Mouse (Mus musculus) adrenal gland, adult 8-10 months (tissue): ENCODE data around the gene Chrnd. TPM values are rescaled to one million over a fixed set of nuclear protein-coding genes. Genes with fewer than 3 reads are reported as not detected.

Experiments used
- DNase-seq: peaks from one replicate; pipeline ENCODE4 v3.0.0; 2022
- total RNA-seq, 4 experiments: library from RNA; stranded (reverse); gene quantifications; 2 replicates each; pipeline ENCODE4 v1.2.4; 2022

Chrnd gene
- not detected for total RNA-seq

DNA sequence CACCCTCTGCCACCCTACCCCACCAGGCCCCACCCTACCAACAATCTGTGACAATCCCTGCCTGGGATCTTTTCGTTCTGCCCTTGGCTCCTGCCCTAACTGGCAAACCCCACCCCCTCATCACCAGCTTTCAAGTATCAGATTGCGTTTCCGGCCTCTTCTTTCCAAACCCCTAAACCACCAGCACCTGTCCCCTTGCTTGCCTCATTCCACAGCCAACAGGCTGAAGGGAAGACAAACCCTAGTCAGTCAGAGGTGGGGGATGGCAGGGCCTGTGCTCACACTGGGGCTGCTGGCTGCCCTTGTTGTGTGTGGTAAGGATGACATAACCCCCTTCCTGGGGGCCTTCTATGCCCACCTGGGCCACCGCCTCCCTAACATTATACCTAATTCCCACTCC lies at the start of gene Chrnd:
Chrnd (plus strand) TSS at position 179 of the 400 bp plus-strand sequence.
- DNase-seq: no peak

DNA sequence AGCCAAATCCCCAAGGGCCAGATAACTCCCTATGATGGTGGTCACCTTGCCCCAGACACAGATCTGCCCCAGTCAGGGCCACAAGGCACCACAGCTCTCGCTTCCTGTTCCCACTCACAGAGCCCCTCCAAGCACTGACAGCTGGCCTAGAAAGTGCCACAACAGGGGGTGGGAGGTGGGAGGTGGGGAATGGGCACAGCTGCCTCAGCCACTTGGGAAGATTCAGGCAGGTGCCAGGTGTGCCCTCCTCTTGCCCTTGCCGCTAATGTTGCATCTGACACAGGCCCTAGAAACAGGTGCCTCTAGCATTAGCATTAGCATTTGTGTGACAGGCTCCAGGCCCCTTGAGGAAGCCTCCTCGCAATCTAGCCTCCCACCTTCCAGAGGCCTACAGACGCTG lies 48.9 kb upstream of the Chrnd start:
- no peak for DNase-seq

DNA sequence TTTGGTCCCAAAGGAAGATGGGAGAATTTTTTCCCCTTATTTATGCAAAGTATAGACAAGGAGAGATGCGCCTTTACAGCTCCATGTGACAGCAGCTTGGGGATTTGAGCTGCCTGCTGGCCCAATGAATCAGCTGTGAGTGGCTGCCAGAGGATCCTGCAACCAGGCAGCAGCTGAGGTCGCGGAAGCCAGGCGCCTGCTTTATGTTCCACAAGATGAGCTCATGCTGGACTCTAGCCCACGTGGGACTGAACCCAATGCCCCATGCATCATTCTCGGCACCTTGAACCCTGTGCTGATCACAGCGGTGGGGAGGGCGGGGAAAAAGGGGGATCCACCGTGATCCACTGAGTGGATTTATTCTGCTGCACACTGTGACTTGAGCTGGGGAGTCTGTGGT lies 48.0 kb upstream of the Chrnd start:
- peak; percentile 86 for DNase-seq

DNA sequence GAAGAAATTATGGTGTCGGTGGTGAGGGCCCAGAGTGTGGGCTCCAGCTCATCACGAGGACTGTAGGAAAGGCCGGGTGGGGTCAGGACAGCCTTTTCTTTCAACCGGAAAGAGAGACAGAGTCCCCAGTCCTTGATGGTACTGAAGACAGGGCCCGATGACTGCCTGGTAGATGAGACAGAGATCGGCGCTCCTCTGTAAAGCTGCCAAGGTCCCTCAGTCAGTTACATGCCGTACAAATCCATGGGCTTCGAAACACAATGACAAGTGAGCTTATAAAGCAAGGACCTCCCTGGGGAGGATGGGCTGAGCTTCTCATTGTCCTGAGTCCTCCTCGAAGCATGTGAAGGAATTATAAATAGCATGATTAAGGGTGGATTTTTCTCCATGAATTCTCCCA lies 47.3 kb upstream of the Chrnd start:
- DNase-seq: peak; percentile 56

DNA sequence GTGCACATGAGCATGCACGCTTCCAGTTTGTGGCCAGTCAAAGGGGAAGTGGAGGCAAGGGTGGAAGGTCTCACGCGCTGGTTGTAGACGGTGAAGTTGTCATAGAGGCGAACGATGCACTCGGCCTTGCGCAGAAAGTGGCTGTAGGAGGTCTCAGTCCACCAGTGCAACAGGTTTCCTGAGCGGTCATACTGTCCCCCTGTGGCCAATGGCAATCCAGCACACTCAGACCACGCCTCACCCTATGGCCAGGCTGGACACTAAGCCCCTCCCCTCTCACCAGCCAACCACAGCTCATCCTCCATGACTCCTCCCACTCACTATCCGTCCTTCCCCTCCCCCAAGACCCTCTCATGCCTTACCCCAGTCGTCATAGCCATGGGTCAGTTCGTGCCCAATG lies 41.0 kb upstream of the Chrnd start:
- no peak for DNase-seq

DNA sequence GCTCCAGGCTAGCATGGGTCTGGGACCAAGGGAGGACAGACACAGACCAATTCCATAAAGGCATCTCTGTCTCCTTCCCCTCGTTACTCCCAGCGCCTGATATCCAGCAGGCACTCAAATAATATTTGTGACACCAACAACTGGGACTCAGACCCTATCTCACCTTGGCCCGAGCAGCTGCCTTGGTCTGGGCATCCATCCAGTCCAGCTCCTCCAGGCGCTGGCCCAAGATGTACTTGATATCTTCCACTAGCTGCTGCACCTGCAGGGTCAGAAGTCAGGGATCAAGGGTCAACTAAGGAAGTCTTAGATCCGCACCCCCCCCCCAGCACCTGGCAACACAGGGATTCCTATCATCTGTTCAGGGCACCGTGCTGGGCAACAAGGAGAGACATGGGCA lies 39.1 kb upstream of the Chrnd start:
- no peak for DNase-seq

DNA sequence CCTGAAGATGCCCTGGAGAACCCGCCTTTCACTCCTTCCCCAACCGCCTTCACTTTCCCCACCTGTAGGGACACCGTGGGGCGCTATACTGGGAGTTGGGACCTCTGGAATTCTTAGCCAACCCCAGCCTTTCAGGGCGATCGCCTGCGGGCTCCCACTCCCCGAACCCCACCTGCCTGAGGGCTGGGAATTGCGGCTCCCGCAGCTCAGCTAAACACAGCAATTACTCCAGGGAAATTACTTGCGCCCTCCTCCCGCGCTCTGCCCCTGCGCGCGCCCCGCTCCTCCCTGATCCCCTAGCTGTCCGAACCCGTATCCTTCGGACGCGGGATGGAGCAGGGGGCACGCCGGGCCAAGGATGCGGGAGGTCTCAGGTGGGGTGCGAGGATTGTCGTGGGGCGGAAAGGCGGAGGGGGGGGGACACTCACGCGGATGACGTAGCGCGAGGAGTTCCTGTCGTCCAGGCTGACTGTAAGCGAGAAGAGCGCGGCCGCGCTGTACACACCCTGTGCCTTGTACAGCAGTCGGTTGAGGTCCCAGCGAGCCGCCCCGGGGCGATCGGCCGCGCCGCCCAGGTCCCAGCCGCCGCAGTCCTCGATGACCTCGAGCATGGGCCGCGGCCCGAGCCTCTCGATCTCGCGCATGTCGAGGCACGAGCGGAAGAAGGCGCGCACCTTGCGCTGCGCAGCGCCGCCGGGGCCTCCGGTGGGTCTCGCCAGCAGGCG lies 36.5 kb upstream of the Chrnd start:
- DNase-seq: no peak

DNA sequence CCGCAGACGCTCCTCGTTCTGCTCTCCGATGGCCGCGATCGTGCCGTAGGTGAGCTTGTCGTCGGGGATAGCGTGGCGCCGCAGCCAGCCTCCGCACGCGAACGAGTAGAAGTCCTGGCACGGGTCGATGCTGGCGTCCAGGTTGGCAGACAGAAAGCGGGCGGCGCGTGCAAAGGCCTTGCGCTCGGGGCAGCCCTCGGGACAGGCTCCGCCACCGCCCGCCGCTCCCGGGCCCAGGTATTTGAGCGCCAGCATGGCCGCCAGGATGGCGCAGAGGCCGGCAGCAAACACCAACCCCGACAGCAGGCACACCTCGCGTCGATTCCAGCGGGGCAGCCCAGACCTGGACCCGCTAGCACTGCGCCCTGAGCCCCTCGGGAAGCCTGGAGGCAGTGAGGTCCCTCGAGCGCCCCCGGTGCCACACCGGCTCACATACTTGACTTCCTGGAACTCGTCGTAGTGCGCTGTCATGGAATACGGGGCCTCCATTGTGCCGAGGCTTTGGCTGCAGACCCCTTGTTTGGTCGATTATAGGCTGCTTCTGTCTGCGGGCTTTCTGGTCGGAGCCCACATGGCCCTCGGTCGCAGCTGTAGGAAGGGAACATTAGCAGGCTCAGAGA lies 35.8 kb upstream of the Chrnd start:
- no peak for DNase-seq

DNA sequence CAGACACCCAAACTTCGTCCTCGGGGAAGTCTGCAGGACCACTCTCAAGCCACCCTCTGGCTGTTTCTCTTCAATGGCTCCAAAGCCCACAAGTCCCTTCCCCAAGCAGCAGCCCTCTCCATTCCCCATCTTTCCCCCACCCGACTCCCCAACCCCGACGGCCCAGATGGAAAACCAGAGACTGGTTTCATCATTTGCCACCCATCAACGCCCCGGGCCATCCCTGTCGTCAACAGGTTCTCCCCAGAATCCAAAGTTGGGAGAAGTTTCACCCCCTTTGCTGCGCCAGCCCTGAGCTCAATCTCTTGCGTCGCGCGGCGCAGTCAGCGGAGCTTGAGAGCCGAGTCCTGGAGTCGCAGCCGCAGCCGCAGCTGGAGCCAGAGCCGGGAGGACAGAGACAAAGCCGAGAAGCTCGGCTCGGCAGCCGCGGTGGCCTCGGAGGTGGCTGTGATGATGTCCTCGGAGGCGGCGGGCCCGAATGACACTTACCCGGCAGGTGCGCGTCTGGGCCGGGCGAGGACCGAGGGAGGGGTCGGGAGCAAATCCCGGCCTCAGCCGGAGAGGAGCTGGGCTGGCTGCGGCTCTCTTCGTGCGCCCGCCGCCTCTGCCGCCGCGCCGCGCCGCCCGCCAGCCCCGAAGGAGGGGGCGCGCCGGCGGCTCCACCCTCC lies 34.7 kb upstream of the Chrnd start:
- no peak for DNase-seq

DNA sequence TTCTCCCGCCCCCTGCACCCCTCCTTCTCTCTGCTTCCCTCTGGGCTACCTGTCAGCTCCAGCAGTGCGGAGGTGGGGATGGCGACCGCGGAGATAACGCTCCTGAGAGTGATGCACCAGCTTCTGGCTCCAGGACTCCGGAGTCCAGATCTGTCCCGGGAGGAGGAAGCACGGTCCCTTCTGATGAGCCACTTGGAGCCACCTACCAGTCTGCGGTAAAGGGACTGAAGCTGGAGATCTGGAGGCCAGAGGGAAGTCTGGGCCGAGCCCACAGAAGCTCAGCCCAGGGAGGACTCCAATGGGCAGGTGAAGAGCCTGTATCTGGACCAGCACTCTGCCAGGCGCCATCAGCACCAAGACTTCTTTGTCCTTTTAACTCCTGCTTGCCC lies 34.2 kb upstream of the Chrnd start, which contains the start of gene Ecel1:
Ecel1 (minus strand) TSS at position 323 of the 389 bp plus-strand sequence.
- DNase-seq: no peak

DNA sequence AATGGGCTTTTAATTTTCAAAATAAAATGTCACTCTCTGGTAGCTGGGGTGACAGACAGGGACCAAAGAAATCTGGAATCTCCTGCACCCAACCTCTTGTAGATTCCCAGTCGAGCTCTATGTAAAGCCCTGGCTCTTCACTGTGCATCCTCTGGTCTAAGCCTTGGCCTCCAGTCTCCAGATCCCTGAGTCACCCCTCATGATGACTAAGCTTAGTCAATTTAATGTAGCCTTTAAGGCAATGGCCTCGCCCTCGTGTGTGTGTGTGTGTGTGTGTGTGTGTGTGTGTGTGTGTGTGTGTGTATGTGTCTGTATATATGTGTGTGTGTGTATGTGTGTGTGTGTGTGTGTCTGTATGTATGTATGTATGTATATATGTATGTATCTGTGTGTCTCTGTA lies 31.0 kb upstream of the Chrnd start:
- no peak for DNase-seq

DNA sequence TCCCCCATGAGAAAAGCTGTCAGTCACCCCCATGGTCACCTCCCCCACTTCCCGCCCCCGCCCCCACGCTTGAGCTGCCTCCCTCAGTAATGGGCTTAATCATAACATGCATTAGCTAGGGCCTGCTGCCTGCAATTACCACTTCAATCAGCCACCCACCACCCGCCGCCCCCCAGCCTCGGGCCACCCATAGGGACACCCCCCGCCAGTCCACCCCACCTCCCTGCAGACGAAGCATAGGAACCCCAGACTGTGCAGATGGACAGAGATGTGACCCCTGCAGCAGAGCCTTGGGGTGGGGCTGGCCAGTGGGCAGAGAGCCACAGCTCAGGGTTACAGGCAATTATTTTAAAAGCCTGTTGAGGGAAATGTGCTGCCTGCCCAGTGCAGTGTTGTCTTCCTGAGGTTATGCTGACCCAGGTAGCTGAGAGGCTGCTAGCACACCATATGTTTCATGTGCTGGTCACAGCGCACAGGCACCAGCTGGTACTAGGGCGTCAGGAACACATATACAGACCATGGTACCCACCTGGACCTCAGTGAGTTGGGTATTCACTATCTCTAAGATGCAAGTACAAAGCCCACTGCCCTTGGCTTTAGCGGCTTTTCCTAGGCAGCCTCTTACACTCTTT lies 26.1 kb upstream of the Chrnd start:
- no peak for DNase-seq

DNA sequence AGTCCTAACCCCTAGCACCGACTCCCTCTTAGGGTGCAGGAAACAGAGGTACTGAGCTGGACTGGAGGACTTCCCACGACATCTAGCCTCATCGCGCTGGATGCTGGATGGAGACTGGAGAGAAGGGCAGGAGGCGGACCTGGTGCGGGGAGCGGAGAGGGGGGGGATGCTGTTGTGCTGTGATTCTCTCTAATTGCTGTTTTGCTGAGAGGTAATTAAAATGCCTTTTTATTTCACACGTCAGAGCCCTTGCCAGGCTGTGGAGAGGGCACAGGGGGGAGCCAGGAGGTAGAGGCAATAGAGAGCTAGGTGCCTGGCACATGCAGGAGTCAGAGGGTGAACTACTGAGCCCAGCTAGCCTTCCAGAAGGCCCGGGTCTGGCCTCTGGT lies 25.6 kb upstream of the Chrnd start:
- DNase-seq: no peak

DNA sequence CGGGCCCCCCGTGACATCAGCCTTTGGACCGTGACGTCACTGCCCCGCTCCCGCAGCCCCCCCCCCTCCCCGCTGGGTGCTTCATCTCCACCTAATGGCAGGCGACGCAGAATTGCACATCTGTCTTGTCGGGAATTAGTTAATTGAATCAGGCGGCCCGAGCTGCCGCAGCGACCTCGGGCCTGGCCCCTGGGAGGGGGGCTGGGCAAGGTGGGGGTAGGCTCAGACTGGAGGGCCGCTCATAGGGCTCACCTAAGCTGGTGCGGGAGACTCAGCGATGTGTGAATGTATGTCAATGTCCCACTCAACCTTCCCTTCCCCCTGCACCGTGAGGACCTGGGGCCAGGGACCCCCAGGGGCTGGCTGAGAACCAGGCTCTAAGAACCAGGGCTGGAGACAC lies 19.9 kb upstream of the Chrnd start:
- no peak for DNase-seq

DNA sequence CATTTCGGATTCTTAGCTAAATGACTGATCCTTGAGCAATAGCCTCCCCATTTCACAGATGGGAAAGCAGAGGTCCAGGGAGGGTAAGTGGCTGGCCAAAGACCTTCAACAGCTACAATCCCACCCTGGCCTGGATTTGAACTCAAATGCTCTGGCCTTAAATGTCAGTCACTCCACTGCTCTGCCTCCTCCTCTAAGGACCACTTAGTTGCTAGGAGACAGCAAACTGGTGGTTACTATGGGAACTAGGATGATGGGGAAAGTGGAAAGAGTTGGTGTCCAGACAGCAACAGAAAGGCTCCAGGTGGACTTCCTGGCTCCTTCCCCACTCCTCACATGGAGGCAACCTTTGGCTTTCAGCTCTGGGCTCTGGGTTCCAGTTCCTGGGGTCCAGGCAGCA lies 19.1 kb upstream of the Chrnd start:
- no peak for DNase-seq

DNA sequence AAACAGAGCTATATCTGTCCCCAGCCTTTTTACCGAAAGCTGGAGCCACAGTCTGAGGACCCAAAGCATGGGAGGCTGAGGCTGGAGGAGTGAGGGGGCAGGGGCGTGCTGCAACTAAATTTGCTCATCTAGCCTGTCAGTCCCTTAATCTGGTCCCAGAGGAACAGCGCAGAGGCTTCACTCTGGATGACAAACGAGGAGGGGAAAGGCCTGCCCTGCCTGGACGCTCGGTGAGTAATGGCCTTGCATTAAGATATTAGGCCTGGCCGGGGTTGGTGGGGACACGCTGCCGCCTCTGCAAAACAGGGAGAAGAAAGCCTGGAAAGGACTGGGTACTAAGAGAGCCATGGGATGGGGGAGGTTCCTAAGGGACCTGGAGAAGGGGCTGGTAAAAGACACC lies 18.1 kb upstream of the Chrnd start:
- DNase-seq: no peak

DNA sequence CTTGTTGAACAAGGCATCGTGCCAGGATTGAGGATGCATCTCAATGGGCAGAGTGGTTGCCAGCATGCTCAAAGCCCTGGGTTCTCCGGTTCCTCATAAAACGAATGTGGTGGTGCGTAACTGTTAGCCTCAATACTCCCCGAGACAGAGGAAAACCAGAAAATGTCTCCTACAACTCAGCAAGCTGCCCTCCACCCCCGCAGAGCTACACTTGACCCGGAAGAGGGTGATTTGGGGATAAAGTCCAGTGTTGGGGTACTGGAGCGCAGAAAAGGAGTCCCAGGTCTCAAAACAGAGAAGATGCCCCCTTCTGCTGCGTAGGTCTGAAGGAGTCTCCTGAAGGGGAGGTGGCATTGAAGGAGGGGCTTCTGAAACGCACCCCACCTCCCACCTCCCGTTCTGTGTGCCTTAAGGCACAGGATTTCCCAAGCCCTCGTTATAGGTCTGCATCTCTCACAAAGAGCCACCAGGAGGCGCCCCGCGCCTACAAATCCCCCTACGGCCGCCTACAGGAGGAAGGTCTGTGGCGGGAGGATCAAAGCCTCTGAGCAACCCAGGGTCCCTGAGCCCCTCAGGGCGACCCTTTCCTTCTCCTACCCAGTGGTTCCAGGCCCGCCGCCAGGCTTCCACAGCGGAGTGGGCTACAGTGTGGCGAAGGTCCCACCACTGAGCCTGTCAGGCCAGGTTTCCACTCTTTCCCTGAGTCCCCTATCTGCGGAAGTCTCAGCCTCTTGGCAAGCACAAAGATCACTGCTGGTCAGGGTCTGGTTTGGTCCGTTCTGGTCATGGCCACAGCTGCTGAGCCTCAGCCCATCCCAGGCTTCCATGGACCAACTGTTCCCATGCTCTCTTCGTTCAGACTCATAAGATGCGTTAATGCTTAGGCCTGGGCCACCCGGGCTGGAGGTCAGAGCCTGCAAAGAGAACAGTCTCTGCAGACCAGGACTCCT lies 16.1 kb upstream of the Chrnd start:
- no peak for DNase-seq

DNA sequence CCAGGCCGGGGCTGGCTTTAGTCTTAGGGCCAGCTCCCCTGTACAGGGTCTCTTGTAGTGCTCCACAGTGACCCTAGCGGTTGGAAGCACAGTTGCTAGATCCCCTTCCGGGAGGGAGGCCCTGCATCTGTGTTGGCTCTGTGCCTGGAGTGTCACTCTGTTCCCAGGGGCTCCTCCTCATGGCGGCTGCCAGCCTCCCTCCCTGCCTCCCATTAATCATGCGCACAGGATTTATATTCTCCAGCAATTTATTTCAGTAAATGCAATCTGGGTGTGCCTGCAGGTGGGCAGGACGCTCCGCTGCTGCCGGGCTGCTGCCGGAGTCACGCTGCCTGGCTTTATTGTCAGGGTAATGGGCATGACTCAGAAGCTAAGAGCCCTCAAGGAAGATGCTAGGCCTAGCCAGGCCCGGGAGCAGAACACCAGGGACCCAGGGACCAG lies 14.5 kb upstream of the Chrnd start:
- no peak for DNase-seq

DNA sequence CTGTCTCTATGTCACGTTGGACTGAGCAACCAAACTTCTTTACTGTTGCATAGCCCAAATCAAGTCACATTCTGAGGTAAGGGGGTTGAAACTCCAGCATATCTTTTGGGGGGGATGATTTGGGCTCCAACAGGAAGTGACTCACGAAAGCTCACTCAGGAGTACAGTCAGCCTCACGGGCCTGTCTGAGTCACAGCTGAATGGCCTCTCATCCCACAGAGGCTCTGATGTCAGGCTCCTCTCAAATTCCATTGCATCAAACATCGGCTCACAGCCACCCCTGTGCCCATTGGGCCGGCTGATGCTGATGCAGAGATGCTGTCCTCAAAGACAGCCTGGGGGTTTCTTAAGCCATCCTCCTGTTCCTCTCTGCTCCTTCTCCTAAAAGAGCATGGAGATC lies 9.5 kb upstream of the Chrnd start:
- peak; percentile 61 for DNase-seq

DNA sequence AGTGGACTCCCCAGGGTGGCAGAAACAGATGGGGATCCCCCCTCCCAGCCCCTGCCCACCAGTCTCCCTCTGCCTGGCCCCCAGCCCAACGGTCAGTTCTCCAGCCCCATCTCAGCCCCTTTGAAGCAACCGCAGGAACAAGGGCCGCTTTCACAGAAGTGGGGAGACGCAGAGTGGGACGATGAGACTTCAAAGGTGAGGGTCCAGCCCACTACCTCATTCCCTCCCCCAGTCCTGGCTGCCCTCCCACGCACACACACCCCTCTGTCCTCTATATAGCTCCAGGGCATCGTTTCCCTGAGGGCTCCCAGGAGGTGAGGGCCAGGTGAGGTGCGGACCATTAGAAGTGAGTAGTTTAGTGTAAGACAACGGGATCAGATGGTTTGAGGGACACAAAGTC lies 7.4 kb upstream of the Chrnd start, which contains the start of gene Prss56:
Prss56 (plus strand) TSS at position 301 of the 400 bp plus-strand sequence.
- DNase-seq: no peak

DNA sequence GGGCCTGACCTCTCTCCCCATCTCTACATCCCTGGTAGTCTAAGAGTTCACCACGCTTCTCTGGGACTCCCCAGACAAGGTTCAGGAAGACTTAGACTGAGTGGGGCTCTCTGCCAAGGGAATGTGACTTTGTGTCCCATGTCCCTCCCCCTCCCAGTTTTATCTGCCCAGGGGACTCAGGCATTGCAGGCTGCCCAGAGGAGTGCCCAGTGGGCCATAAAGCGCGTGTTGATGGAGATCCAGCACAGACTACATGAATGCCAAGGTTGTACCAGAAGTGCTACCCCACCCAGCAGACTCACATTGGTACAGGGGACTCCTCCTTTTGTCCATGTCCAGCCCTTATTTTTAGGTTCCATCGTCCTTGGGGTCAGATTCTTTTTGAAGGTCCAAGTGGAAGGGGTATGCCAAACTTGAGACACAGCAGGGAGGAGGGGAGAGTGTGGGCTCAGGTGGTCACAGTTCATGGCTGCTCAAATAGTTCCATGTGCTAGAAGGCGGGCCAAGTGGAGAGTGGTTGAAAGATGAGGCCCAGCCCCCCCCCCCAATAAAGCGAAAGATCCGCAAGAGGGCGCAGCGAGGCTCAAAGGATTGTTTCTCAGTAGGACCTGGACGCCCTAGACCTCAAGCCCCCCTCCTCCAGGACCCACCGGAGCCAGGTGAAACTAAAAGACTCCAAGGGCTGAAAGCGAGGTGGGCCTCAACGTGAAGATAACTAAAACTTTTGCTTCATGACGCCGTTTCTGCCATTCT lies 6.2 kb upstream of the Chrnd start:
- DNase-seq: no peak
